Mouse (Mus musculus) heart, embryonic 16.5 days (tissue): ENCODE measurements around the gene Cotl1. TPM values are rescaled to one million over a fixed set of nuclear protein-coding genes. Genes with fewer than 3 reads are reported as not detected.

Source experiments
- ATAC-seq: fragments of 200-750 bp; cut with Nextera tagmentation; replicated peaks from 2 replicates; pipeline ENCODE4 v1.8.0; 2017; ENCODE audit warnings: moderate number of reproducible peaks; ENCODE audit not compliant: insufficient read depth, low FRiP score; ENCODE audit errors: extremely low read depth
- H3K27ac ChIP-seq: fragments of 300-500 bp; sonication (generic); 2 replicates; pipeline ENCODE4 v1.5.1; 2014; ENCODE audit warnings: mild to moderate bottlenecking, low read length, control low read depth, moderate library complexity
- H3K27me3 ChIP-seq: fragments of 300-500 bp; sonication (generic); 2 replicates; pipeline ENCODE4 v1.6.1; 2014; ENCODE audit warnings: low read length, mixed read lengths; ENCODE audit not compliant: control insufficient read depth, insufficient read depth
- H3K36me3 ChIP-seq: fragments of 300-500 bp; sonication (generic); 2 replicates; pipeline ENCODE4 v1.6.1; 2014; ENCODE audit not compliant: control insufficient read depth, insufficient read depth
- H3K4me1 ChIP-seq: fragments of 300-500 bp; sonication (generic); 2 replicates; pipeline ENCODE4 v1.6.1; 2014; ENCODE audit warnings: low read length, mixed read lengths; ENCODE audit not compliant: control insufficient read depth, insufficient read depth
- H3K4me2 ChIP-seq: fragments of 300-500 bp; sonication (generic); 2 replicates; pipeline ENCODE4 v1.6.1; 2014; ENCODE audit warnings: low read depth, mild to moderate bottlenecking, control low read depth, low read length
- H3K4me3 ChIP-seq: fragments of 300-500 bp; sonication (generic); 2 replicates; pipeline ENCODE4 v1.5.1; 2014; ENCODE audit warnings: mild to moderate bottlenecking, control low read depth, low read length
- H3K9ac ChIP-seq: fragments of 300-500 bp; sonication (generic); 2 replicates; pipeline ENCODE4 v1.6.1; 2014; ENCODE audit warnings: low read length, control low read depth
- H3K9me3 ChIP-seq: fragments of 300-500 bp; sonication (generic); replicated peaks from 2 replicates; pipeline ENCODE4 v1.6.1; 2016; ENCODE audit warnings: low read length; ENCODE audit not compliant: control insufficient read depth
- WGBS: fragments of 180-500 bp; shearing (Covaris S2); extraction: QIAGEN DNeasy Blood & Tissue Kit; methylation state at CpG from one replicate; pipeline ENCODE4 v1.1.7; 2014; 5-methylcytosine and 5-hydroxymethylcytosine counted together
- polyA plus RNA-seq: library from polyadenylated mRNA; unstranded; fragments of >200 nt; fragmentation: Nextera tagmentation; extraction: Ambion mirVana; gene quantifications from 2 replicates; pipeline ENCODE4 v1.2.1, GENCODE M21; 2015

Gene Cotl1
- polyA plus RNA-seq, 1 experiment from 2014 or later, result 56.1 TPM

DNA sequence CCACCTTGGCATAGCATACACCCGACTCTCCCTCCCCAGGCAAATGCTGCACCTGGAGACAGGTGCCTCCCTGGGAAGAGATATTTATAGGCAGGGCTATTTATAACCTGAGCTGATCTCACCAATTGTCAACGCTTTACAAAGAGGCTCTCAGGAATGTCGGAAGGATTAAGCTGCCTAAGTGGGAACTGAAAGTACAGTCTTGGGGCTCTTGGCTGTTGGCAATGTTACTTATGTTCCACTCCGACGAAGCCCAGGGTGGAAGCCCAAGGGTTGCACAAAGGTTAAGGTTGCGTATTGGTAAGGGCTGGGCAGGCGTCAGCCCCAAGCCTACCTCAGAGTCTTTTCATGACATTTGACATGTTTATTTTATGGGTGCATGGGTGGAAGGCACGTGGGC is 4.2 kb upstream of the Cotl1 start:
- Histone ChIP-seq H3K9ac (0 out of 2 replicates have a peak overlapping the region, but pooled peaks have one; percentile 32), H3K4me3 (no peak overlapping the region), H3K27ac (no peak overlapping the region), H3K27me3 (no peaks in the 10 kb centered on the region), H3K36me3 (no peaks in the 10 kb centered on the region), H3K9me3 (no peaks in the 10 kb centered on the region; the same call in 1 of the 2 replicates), H3K4me2 (peak overlapping the region; percentile 44), H3K4me1 (peaks cover 13% of the 10 kb centered on the region)
- no peak for ATAC-seq
- WGBS, result 17% methylated on average over 8 of the region's 8 CpGs

DNA sequence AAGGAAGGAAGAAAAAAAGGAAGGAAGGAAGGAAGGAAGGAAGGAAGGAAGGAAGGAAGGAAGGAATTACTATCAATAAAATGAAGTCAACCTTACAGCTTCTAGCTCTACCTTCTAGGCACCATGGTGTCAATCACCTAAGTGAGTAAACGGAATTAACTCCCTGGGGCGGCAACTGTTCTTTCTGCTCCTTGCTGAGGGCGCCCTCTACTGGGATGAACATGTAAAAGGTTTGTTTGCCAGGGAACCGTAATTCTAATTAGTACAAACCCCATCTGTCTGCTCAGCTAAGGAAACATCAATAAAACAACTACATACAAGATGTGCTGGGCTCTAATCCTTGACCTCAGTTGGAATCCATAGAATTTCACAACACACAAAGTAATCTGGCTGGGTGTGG is 3.1 kb upstream of the Cotl1 start:
- 8% methylated on average over 4 of the region's 4 CpGs for WGBS
- Histone ChIP-seq H3K9me3 (no peaks in the 10 kb centered on the region), H3K4me1 (peaks cover 13% of the 10 kb centered on the region), H3K36me3 (no peaks in the 10 kb centered on the region), H3K27ac (no peak overlapping the region), H3K27me3 (no peaks in the 10 kb centered on the region), H3K9ac (no peak overlapping the region), H3K4me2 (no peak overlapping the region), H3K4me3 (no peak overlapping the region)
- no peak for ATAC-seq

DNA sequence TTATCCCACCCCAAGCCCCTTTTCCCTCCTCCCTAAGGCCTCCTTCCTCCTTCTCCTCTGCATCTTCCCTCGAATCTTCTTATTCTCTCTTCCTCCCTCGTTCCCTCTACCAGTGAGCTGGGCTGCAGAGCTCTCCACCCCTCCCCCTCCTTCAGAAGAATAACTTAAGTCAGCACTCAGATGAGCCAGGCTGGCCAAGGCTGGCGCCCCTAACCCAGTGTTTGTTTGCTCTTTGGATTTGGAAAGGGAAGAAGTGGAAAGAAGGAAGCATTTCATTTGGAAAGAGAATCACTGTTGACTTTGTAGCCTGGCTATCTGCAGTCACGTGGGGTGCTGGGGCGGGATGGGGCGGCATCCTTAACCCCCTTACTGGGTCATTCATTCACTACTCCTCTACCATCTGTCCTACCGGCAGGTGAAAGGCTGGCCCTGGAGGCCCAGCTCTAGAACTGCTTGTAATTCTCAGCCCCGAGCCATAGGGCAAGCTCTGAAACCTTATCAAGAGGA is 614 bp upstream of the Cotl1 start:
- Histone ChIP-seq H3K9me3 (no peaks in the 10 kb centered on the region), H3K4me2 (peak overlapping the region; percentile 94), H3K27ac (peak overlapping the region; percentile 11; the same call in 1 of the 2 replicates), H3K36me3 (no peaks in the 10 kb centered on the region), H3K4me1 (peaks cover 18% of the 10 kb centered on the region), H3K4me3 (peak overlapping the region; percentile 73), H3K27me3 (no peaks in the 10 kb centered on the region), H3K9ac (peak overlapping the region; percentile 49)
- WGBS, result 15% methylated on average over 8 of the region's 8 CpGs
- ATAC-seq, result no peak

DNA sequence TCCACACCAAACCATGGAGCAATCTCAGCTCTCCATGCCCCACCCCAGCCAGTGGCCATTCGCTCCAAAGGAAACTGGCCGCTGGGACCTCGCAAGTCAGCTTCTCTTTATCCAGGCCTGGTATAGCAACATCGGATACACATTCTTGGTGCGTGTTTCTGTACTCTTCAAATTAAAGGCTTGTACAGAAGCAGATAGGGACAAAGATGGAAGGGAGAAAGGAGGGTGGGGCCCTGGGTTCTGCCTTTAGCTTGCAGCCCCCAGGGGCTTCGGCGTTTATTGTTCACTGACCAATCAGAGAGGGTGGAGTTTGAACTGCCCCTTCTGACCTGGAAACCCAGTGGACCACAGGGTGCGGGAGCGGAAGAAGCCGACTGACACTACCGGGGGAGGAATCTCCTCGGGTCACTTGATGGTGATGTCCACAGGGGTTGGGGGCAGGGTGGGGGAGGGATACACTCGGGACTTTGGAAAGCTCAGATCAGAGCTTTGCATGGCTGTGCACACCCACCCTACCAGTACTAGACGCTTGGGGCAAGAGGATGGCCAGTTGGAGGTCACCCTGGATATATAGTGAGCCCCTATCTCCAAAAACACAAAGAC is 824 bp downstream of the Cotl1 start:
- WGBS, result 38% methylated on average over 14 of the region's 14 CpGs
- no peaks in the 10 kb centered on the region for H3K27me3 ChIP-seq
- H3K36me3 ChIP-seq, result no peaks in the 10 kb centered on the region
- no peak; the same call in 1 of the 2 replicates for ATAC-seq
- H3K27ac ChIP-seq, result peak overlapping the region; percentile 66; the same call in 1 of the 2 replicates
- H3K9ac ChIP-seq, result peak overlapping the region; percentile 84
- H3K4me1 ChIP-seq, result peaks cover 13% of the 10 kb centered on the region
- peak overlapping the region; percentile 73 for H3K4me3 ChIP-seq
- peak overlapping the region; percentile 94 for H3K4me2 ChIP-seq
- H3K9me3 ChIP-seq, result no peaks in the 10 kb centered on the region

DNA sequence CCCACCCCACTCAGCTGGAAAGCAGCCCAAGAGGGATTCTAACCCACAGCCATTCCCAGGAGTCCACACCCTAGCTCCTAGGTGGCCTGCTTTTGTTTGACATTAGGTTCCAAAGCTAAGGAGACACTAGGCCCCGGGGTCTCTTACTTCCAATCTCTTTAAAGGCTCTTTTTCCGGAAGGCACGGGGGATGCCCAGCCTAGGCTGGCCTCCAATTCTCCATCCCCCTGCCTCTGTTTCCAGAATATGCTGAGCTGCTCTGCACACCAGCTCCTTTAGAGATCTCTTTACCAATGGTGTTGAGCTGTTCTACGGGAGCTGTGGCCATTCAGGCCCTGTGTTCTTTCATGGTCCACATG is 1.4 kb downstream of the Cotl1 start:
- Histone ChIP-seq H3K4me1 (peaks cover 11% of the 10 kb centered on the region), H3K27ac (no peak overlapping the region), H3K4me3 (peak overlapping the region; percentile 73), H3K27me3 (no peaks in the 10 kb centered on the region), H3K9me3 (no peaks in the 10 kb centered on the region), H3K4me2 (peak overlapping the region; percentile 94), H3K9ac (no peak overlapping the region; the same call in 1 of the 2 replicates), H3K36me3 (no peaks in the 10 kb centered on the region)
- WGBS, result 77% methylated on average over 4 of the region's 4 CpGs
- no peak for ATAC-seq

DNA sequence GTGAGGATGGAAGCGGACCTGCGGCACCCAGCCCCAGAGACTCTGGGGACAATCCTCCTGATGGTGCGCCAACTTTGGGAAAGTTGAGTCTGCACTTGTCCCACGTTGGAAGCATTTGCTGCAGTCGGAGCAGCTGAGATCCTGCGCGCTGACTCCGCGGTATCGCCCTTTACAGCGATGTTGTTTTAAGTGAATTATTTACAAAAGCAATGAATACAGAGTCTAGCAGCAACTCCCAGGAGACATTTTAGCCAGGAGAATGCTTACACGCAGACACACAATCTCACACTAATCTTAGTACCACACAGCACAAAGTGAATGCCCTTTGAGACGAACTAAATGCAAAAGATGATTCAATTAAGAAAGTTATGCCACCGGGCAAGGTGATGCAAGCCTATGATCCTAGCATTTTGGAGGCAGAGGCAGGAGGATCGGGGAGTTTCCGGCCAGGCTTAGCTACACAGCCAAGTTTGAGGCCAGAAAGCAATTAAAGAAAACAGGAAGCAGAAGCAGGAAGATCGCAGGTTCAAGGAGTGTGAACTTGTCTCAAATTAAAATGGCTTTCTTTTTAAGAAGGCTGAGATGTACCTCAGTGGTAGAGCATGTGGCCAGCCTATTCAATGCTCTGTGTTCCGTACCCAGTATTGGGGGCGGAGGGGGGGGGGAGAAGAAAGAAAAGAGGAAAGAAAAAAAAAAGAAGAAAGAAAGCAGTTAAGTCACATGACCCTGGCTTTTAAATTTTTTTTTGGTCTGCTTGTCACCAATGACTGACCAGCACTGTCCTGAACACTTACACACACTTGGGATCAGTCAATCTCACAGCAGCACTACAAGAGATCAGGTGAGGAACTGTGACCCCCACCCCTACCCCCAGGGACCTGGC is 2.0 kb downstream of the Cotl1 start:
- no peaks in the 10 kb centered on the region for H3K36me3 ChIP-seq
- peak overlapping the region; percentile 18; the same call in 1 of the 2 replicates for H3K9ac ChIP-seq
- H3K27ac ChIP-seq, result peak overlapping the region; percentile 64
- WGBS, result 58% methylated on average over 19 of the region's 19 CpGs
- H3K4me2 ChIP-seq, result peak overlapping the region; percentile 94
- no peaks in the 10 kb centered on the region for H3K9me3 ChIP-seq
- H3K27me3 ChIP-seq, result no peaks in the 10 kb centered on the region
- H3K4me1 ChIP-seq, result peaks cover 11% of the 10 kb centered on the region
- ATAC-seq, result no peak
- peak overlapping the region; percentile 73 for H3K4me3 ChIP-seq

DNA sequence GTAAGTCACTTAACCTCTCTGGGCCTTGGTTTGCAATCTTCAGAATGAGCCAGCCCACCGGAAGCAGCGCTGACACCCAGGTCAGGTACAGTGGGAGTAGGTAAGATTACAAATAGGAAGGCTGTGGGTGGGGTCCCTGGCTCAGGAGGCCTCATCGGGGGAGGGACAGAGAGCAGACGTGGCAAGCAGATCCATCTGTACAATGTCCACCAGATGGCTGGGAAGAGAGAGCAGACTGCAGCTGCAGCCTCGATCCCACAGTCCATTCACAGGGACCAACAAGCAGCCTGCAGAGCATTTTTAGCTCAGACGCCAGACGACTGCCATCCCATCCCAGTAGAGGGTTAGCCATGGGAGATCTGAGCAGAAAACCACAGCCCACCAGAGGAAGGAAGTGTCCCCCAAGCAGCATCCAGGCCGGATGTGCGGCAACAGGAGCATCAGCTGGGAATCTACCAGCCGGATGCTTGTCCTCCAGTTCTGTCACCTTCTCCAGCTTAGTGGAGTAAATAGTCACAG is 2.7 kb downstream of the Cotl1 start:
- H3K4me1 ChIP-seq, result peaks cover 16% of the 10 kb centered on the region
- ATAC-seq, result no peak
- H3K4me2 ChIP-seq, result peak overlapping the region; percentile 94
- peak overlapping the region; percentile 18; the same call in 1 of the 2 replicates for H3K9ac ChIP-seq
- H3K27me3 ChIP-seq, result no peaks in the 10 kb centered on the region
- H3K36me3 ChIP-seq, result no peaks in the 10 kb centered on the region
- WGBS, result 36% methylated on average over 10 of the region's 10 CpGs
- peak overlapping the region; percentile 64 for H3K27ac ChIP-seq
- H3K9me3 ChIP-seq, result no peaks in the 10 kb centered on the region
- peak overlapping the region; percentile 27; the same call in 1 of the 2 replicates for H3K4me3 ChIP-seq

DNA sequence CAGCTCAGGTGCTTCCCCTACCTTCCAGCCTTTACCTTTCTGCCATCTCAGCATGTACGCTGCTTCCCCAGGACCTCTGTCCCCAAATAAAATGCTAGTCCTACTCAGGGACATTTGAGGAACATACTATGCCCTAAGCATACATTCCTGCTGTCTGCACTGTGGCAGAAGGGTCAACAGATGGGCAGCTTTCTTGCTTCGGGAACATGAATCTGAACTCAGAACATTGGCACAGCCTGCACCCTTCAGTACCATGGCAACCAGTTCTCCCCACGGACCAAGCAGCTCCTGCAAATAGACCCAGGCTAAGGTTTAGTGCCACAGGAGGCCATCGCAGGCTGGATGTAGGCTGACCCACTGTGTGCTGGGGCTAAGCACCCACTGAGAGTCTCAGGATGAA is 3.5 kb downstream of the Cotl1 start:
- Histone ChIP-seq H3K27me3 (no peaks in the 10 kb centered on the region), H3K27ac (no peak overlapping the region), H3K9me3 (no peaks in the 10 kb centered on the region), H3K36me3 (no peaks in the 10 kb centered on the region), H3K9ac (no peak overlapping the region), H3K4me3 (no peak overlapping the region), H3K4me2 (no peak overlapping the region), H3K4me1 (peaks cover 23% of the 10 kb centered on the region)
- 82% methylated on average over 4 of the region's 4 CpGs for WGBS
- ATAC-seq, result no peak

DNA sequence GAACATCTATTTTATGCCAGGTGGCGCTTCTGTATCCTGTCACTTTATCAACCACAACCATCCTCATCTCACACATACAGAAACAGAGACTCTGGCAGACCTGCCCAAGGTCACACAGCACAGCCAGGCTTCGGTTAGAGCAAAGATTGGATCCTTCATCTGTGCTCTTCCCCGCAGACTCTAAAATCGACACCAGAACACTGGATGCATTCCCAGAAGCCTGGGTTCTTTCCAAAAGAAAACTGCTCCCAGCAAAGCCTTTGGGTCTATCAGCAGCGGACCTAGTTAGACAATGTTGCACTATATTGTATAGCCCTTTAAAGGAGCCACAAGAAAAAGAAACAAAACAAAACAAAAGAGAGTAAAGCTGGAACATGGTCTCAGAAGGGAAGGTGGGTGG is 5.1 kb downstream of the Cotl1 start:
- no peak overlapping the region for H3K4me3 ChIP-seq
- H3K4me2 ChIP-seq, result no peak overlapping the region
- WGBS, result 79% methylated on average over 5 of the region's 5 CpGs
- H3K36me3 ChIP-seq, result no peaks in the 10 kb centered on the region
- H3K9ac ChIP-seq, result no peak overlapping the region
- H3K4me1 ChIP-seq, result peaks cover 26% of the 10 kb centered on the region
- ATAC-seq, result no peak
- H3K27me3 ChIP-seq, result no peaks in the 10 kb centered on the region
- H3K9me3 ChIP-seq, result no peaks in the 10 kb centered on the region
- no peak overlapping the region for H3K27ac ChIP-seq
